Mouse (Mus musculus): ENCODE data around the gene Nol10. TPM values are rescaled to one million over a fixed set of nuclear protein-coding genes. Genes with fewer than 3 reads are reported as not detected.

Nol10 gene
- polyA plus RNA-seq, 1 experiment = 13.2 TPM

DNA sequence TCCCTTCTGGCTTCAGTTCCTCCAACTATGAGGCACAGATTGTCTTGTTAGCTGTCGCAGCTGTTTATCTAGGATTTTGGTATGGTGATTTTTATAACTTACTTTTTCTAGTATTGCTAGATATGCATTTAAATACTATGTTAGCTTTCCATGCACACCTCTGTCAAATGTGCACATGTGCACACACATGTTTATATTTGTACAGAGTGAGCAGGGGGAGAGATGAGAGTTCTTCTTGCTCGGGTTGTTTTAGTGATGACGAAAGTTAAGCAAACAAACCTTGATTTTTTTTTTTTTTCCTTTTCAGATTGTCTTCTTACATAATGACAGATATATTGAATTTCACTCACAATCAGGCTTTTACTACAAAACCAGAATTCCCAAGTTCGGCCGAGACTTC is 9.5 kb downstream of the Nol10 start:
- Histone ChIP-seq H3K27me3 (ENCODE audit: control insufficient read depth, insufficient read depth, insufficient read length) (no peaks in the 10 kb centered on the region), H3K79me2 (ENCODE audit: control insufficient read depth, insufficient read depth) (no peaks in the 10 kb centered on the region), H3K4me2 (ENCODE audit: low read depth) (no peak overlapping the region), H3K4me3 (no peak overlapping the region), H3ac (ENCODE audit: control insufficient read depth, insufficient read length) (no peak overlapping the region), H3K36me3 (ENCODE audit: control insufficient read depth, insufficient read depth) (peaks cover 47% of the 10 kb centered on the region)
- TF ChIP-seq MYOG (IDR thresholded peaks at IDR 0.05; ENCODE audit: control insufficient read depth in 1 of 3, insufficient read depth in 1 of 3, insufficient read length in 2 of 3, low read depth in 2 of 3) = no peak
- no peak for TF ChIP-seq USF1 (IDR thresholded peaks at IDR 0.05; ENCODE audit: low read depth)
- TF ChIP-seq POLR2AphosphoS2 (IDR thresholded peaks at IDR 0.05; ENCODE audit: insufficient read length, low read depth) = no peak
- no peak for TF ChIP-seq TCF12 (IDR thresholded peaks at IDR 0.05; ENCODE audit: insufficient read depth, poor library complexity, severe bottlenecking)
- no peak for TF ChIP-seq SRF (IDR thresholded peaks at IDR 0.05; ENCODE audit: control insufficient read depth, insufficient read length, low read depth)
- TF ChIP-seq MYOD1 (IDR thresholded peaks at IDR 0.05; ENCODE audit: control insufficient read depth in 1 of 3, insufficient read length in 2 of 3, low read depth in 2 of 3) = no peak

DNA sequence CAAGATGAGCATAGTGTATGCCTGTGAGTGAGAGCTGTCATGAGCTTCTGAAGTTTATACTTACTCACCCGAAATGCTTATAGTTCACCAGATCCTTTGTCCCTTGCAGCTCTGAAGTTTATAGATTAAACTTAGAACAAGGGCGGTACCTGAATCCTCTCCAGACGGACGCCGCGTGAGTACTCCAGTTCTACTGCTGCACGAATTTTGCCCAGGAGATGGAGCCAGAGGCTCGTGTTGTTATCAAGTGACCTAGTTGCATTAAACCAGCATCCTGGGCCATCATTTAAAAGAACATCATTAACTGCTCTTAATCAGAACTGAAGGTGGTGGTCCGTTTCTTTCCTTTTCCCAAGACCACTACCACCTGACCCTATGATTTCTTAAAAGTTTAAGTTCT is 10.7 kb downstream of the Nol10 start:
- H3K79me2 ChIP-seq (ENCODE audit: control insufficient read depth, insufficient read depth) = no peaks in the 10 kb centered on the region
- peaks cover 54% of the 10 kb centered on the region for H3K36me3 ChIP-seq (ENCODE audit: control insufficient read depth, insufficient read depth)
- TF ChIP-seq REST (IDR thresholded peaks at IDR 0.05; ENCODE audit: insufficient read depth, insufficient read length) (no peak), MAX (IDR thresholded peaks at IDR 0.05; ENCODE audit: low read depth) (no peak), POLR2A (IDR thresholded peaks at IDR 0.05; ENCODE audit: insufficient read length, low read depth) (no peak), MYOG (IDR thresholded peaks at IDR 0.05; ENCODE audit: control insufficient read depth in 1 of 3, insufficient read depth in 1 of 3, insufficient read length in 2 of 3, low read depth in 2 of 3) (no peak), E2F4 (IDR thresholded peaks at IDR 0.05; ENCODE audit: insufficient read depth) (no peak), USF1 (IDR thresholded peaks at IDR 0.05; ENCODE audit: low read depth) (no peak), TCF3 (IDR thresholded peaks at IDR 0.05; ENCODE audit: insufficient read length, low read depth) (no peak), MYOD1 (IDR thresholded peaks at IDR 0.05; ENCODE audit: control insufficient read depth in 1 of 3, insufficient read length in 2 of 3, low read depth in 2 of 3) (no peak)
- no peaks in the 10 kb centered on the region for H3K27me3 ChIP-seq (ENCODE audit: control insufficient read depth, insufficient read depth, insufficient read length)
- H3K4me3 ChIP-seq = no peak overlapping the region
- no peak overlapping the region for H3K4me2 ChIP-seq (ENCODE audit: low read depth)
- no peak overlapping the region for H3ac ChIP-seq (ENCODE audit: control insufficient read depth, insufficient read length)

DNA sequence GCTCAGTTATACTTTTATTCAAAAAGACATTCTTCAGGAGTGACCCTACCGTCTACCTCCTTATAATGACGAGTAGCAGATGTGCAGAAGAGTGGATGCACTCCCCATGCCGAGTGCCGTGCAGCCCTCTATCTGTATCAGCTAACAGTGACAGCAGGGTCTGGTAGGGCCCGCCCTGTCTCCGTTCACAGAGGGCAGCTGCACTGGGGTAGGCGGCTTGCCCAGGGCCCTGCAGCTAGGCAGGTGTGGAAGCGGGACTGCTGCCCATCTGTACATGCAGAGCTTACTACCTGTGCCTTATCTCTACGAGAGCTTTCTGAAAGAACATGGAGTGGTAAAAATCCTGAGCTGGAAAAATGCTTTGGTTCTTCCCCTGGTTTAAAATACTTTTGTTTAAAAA is 11.8 kb downstream of the Nol10 start:
- Histone ChIP-seq H3K27me3 (ENCODE audit: control insufficient read depth, insufficient read depth, insufficient read length) (no peaks in the 10 kb centered on the region), H3K4me2 (ENCODE audit: low read depth) (no peak overlapping the region), H3K79me2 (ENCODE audit: control insufficient read depth, insufficient read depth) (no peaks in the 10 kb centered on the region), H3ac (ENCODE audit: control insufficient read depth, insufficient read length) (no peak overlapping the region), H3K36me3 (ENCODE audit: control insufficient read depth, insufficient read depth) (peaks cover 58% of the 10 kb centered on the region), H3K4me3 (no peak overlapping the region)
- TF ChIP-seq SRF (IDR thresholded peaks at IDR 0.05; ENCODE audit: control insufficient read depth, insufficient read length, low read depth) = no peak
- TF ChIP-seq REST (IDR thresholded peaks at IDR 0.05; ENCODE audit: insufficient read depth, insufficient read length) = no peak
- TF ChIP-seq TCF3 (IDR thresholded peaks at IDR 0.05; ENCODE audit: insufficient read length, low read depth) = no peak
- TF ChIP-seq MYOG (IDR thresholded peaks at IDR 0.05; ENCODE audit: control insufficient read depth in 1 of 3, insufficient read depth in 1 of 3, insufficient read length in 2 of 3, low read depth in 2 of 3) = no peak
- no peak for TF ChIP-seq MYOD1 (IDR thresholded peaks at IDR 0.05; ENCODE audit: control insufficient read depth in 1 of 3, insufficient read length in 2 of 3, low read depth in 2 of 3)
- no peak for TF ChIP-seq MAX (IDR thresholded peaks at IDR 0.05; ENCODE audit: low read depth)

DNA sequence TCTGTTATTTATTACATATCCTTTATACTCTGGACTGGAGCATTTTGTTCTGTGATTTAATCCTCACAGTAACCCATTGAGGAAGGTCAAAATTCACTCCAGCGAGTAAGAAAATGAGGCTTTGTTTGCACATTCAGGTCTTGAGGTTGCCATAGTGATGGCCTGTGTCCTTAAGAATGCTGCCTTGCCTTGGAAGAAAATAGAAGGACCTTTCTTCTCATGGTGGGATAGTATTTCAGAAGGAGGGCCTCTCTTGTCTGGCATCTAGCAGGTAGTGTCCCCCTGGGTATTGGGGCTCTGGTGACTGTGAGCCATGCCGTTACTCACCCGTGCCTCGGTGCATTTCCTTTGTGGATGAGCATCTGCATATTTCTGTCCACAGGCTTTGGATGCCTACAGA is 12.4 kb downstream of the Nol10 start:
- Histone ChIP-seq H3K36me3 (ENCODE audit: control insufficient read depth, insufficient read depth) (peaks cover 58% of the 10 kb centered on the region), H3ac (ENCODE audit: control insufficient read depth, insufficient read length) (no peak overlapping the region), H3K4me2 (ENCODE audit: low read depth) (no peak overlapping the region), H3K4me3 (no peak overlapping the region), H3K27me3 (ENCODE audit: control insufficient read depth, insufficient read depth, insufficient read length) (no peaks in the 10 kb centered on the region), H3K79me2 (ENCODE audit: control insufficient read depth, insufficient read depth) (no peaks in the 10 kb centered on the region)
- TF ChIP-seq SRF (IDR thresholded peaks at IDR 0.05; ENCODE audit: control insufficient read depth, insufficient read length, low read depth) = no peak
- TF ChIP-seq MYOD1 (IDR thresholded peaks at IDR 0.05; ENCODE audit: control insufficient read depth in 1 of 3, insufficient read length in 2 of 3, low read depth in 2 of 3) = no peak
- no peak for TF ChIP-seq MAX (IDR thresholded peaks at IDR 0.05; ENCODE audit: low read depth)

DNA sequence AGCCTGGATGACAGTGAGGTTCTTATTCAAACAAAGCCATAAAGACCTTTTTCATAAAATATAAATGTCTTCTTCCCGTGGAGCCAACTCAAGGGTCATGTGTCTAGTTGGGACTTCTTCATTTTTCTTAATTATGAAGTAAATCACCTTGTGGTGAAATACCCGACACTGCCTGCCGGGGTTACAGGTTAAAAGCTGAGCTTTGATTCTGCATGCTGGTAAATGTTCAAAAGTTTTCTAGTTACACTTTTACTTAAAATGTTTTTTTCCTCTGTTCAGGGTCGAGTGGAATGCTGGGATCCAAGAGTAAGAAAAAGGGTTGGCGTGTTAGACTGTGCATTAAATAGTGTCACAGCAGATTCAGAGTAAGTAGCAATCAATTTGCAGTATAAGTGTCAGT is 14.1 kb downstream of the Nol10 start:
- H3K4me3 ChIP-seq = no peak overlapping the region
- no peak overlapping the region for H3K4me2 ChIP-seq (ENCODE audit: low read depth)
- H3K36me3 ChIP-seq (ENCODE audit: control insufficient read depth, insufficient read depth) = peaks cover 51% of the 10 kb centered on the region
- no peak overlapping the region for H3ac ChIP-seq (ENCODE audit: control insufficient read depth, insufficient read length)
- TF ChIP-seq USF1 (IDR thresholded peaks at IDR 0.05; ENCODE audit: low read depth) (no peak), E2F4 (IDR thresholded peaks at IDR 0.05; ENCODE audit: insufficient read depth) (no peak), POLR2AphosphoS2 (IDR thresholded peaks at IDR 0.05; ENCODE audit: insufficient read length, low read depth) (no peak), POLR2A (IDR thresholded peaks at IDR 0.05; ENCODE audit: insufficient read length, low read depth) (no peak), TCF12 (IDR thresholded peaks at IDR 0.05; ENCODE audit: insufficient read depth, poor library complexity, severe bottlenecking) (no peak), TCF3 (IDR thresholded peaks at IDR 0.05; ENCODE audit: insufficient read length, low read depth) (no peak)
- H3K27me3 ChIP-seq (ENCODE audit: control insufficient read depth, insufficient read depth, insufficient read length) = no peaks in the 10 kb centered on the region
- H3K79me2 ChIP-seq (ENCODE audit: control insufficient read depth, insufficient read depth) = no peaks in the 10 kb centered on the region

DNA sequence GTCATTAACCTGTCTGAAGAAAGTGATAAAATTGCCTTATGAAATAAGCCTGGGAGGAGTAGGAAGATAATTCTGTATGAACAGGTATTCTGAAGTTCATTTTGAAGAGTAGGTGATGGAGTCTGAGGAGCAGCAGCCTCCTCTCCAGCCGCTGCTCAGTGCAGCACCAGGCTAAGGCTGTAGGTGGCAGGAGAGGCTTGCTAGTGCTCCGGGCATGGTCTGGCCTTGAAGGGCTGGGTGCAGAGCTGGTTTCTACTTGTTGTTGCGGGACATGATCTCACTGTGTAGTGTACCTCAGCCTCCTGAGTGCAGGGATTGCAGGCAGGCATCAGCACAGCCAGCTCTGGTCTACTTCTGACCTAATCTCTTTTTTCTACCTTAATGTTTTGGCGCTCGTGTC is 18.7 kb downstream of the Nol10 start:
- Histone ChIP-seq H3K4me2 (ENCODE audit: low read depth) (no peak overlapping the region), H3K4me3 (no peak overlapping the region), H3K27me3 (ENCODE audit: control insufficient read depth, insufficient read depth, insufficient read length) (no peaks in the 10 kb centered on the region), H3K36me3 (ENCODE audit: control insufficient read depth, insufficient read depth) (peaks cover 47% of the 10 kb centered on the region), H3K79me2 (ENCODE audit: control insufficient read depth, insufficient read depth) (no peaks in the 10 kb centered on the region), H3ac (ENCODE audit: control insufficient read depth, insufficient read length) (no peak overlapping the region)
- TF ChIP-seq MAX (IDR thresholded peaks at IDR 0.05; ENCODE audit: low read depth) (no peak), E2F4 (IDR thresholded peaks at IDR 0.05; ENCODE audit: insufficient read depth) (no peak), TCF12 (IDR thresholded peaks at IDR 0.05; ENCODE audit: insufficient read depth, poor library complexity, severe bottlenecking) (no peak), MYOG (IDR thresholded peaks at IDR 0.05; ENCODE audit: control insufficient read depth in 1 of 3, insufficient read depth in 1 of 3, insufficient read length in 2 of 3, low read depth in 2 of 3) (no peak), REST (IDR thresholded peaks at IDR 0.05; ENCODE audit: insufficient read depth, insufficient read length) (no peak), MYOD1 (IDR thresholded peaks at IDR 0.05; ENCODE audit: control insufficient read depth in 1 of 3, insufficient read length in 2 of 3, low read depth in 2 of 3) (no peak), CEBPB (IDR thresholded peaks at IDR 0.05; ENCODE audit: insufficient read depth, poor library complexity, severe bottlenecking) (no peak), USF1 (IDR thresholded peaks at IDR 0.05; ENCODE audit: low read depth) (no peak), POLR2A (IDR thresholded peaks at IDR 0.05; ENCODE audit: insufficient read length, low read depth) (no peak), SRF (IDR thresholded peaks at IDR 0.05; ENCODE audit: control insufficient read depth, insufficient read length, low read depth) (no peak), TCF3 (IDR thresholded peaks at IDR 0.05; ENCODE audit: insufficient read length, low read depth) (no peak), POLR2AphosphoS2 (IDR thresholded peaks at IDR 0.05; ENCODE audit: insufficient read length, low read depth) (no peak)
